Mouse (Mus musculus): ENCODE measurements around the gene Gadd45gip1. TPM values are rescaled to one million over a fixed set of nuclear protein-coding genes. Genes with fewer than 3 reads are reported as not detected.
"Not testable (repeated sequence)": the region's sequence is repeated elsewhere in the genome, so short reads cannot be mapped to it uniquely, and the experiment has no call there.

Gene Gadd45gip1
- polyA plus RNA-seq, 1 experiment = 50.5 TPM

- 14% methylated on average over 9 of the region's 9 CpGs for WGBS
- no peak overlapping the region for H3K4me3 ChIP-seq (ENCODE audit: low read depth, low read length)
- peaks cover 5% of the 10 kb centered on the region; the same call in 1 of the 2 replicates for H3K27me3 ChIP-seq (ENCODE audit: control insufficient read depth, insufficient read depth, low read length)
- no peak overlapping the region for H3K27ac ChIP-seq (ENCODE audit: insufficient read depth, low read depth, low read length)
- TF ChIP-seq POLR2A (IDR thresholded peaks at IDR 0.05; ENCODE audit: low read depth, low read length) = no peak
- TF ChIP-seq CTCF (IDR thresholded peaks at IDR 0.05; ENCODE audit: extremely low read depth, insufficient read length, insufficient replicate concordance, low read depth, low read length) = peak; percentile 92; the same call in 1 of the 2 replicates
- no peaks in the 10 kb centered on the region for H3K36me3 ChIP-seq (ENCODE audit: control insufficient read depth, insufficient read depth, low read length)
- H3K4me1 ChIP-seq (ENCODE audit: control insufficient read depth, insufficient read depth, insufficient read length, low read length) = no peaks in the 10 kb centered on the region; the same call in 1 of the 2 replicates
Measured at GRCm38 (mm10) chr8:84815547-84815946, 15.8 kb upstream of the Gadd45gip1 start.

DNA sequence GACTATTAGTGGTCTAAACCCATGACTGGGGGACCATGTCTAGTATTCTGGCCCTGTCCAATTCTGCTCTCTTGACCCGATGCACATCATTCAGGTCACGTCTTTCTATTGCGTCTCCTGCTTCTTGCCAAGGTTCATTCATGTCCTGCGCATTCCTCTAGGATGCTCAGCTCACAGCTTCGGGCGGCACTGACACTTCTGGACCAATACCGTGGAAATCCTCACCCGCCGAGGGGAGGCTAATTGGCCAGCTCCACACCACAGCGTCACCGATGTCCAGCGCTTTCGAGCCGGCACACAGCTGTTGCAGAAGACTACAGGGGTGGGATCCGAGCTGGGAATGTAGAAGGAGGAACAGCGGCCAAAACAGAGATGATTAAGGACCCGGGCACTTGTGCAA is 15.2 kb upstream of the Gadd45gip1 start:
- WGBS = 81% methylated on average over 17 of the region's 17 CpGs
- Histone ChIP-seq H3K36me3 (ENCODE audit: control insufficient read depth, insufficient read depth, low read length) (no peaks in the 10 kb centered on the region), H3K27ac (ENCODE audit: insufficient read depth, low read depth, low read length) (no peak overlapping the region), H3K4me3 (ENCODE audit: low read depth, low read length) (no peak overlapping the region), H3K27me3 (ENCODE audit: control insufficient read depth, insufficient read depth, low read length) (peaks cover 3% of the 10 kb centered on the region; the same call in 1 of the 2 replicates), H3K4me1 (ENCODE audit: control insufficient read depth, insufficient read depth, insufficient read length, low read length) (no peaks in the 10 kb centered on the region; the same call in 1 of the 2 replicates)
- TF ChIP-seq CTCF (IDR thresholded peaks at IDR 0.05; ENCODE audit: extremely low read depth, insufficient read length, insufficient replicate concordance, low read depth, low read length) (no peak), POLR2A (IDR thresholded peaks at IDR 0.05; ENCODE audit: low read depth, low read length) (no peak)

DNA sequence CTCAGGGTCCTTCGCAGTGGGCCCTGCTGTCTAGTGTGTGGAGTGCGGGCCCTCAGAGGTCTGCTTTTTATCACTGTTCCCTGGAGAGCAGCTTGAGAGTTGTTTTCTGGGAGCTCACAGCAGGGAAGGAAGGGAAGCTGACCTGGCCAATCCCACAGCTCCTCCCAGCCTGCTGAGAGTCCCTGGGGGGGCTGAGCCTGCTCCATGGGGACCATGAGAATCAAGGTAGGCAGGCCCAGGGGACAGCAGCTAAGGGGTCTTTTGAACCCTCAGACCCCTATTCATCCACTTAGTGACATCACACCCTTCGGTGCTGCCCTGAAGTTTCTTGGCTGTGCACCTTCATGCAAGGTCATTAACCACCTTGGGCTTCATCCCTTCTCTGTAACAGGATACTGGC is 8.6 kb upstream of the Gadd45gip1 start, which contains the start of gene Dand5:
Dand5 (minus strand) TSS at position 101 of the 400 bp plus-strand sequence.
- TF ChIP-seq CTCF (IDR thresholded peaks at IDR 0.05; ENCODE audit: extremely low read depth, insufficient read length, insufficient replicate concordance, low read depth, low read length) (no peak), POLR2A (IDR thresholded peaks at IDR 0.05; ENCODE audit: low read depth, low read length) (no peak)
- Histone ChIP-seq H3K36me3 (ENCODE audit: control insufficient read depth, insufficient read depth, low read length) (no peaks in the 10 kb centered on the region), H3K4me1 (ENCODE audit: control insufficient read depth, insufficient read depth, insufficient read length, low read length) (peaks cover 4% of the 10 kb centered on the region), H3K27me3 (ENCODE audit: control insufficient read depth, insufficient read depth, low read length) (no peaks in the 10 kb centered on the region), H3K27ac (ENCODE audit: insufficient read depth, low read depth, low read length) (no peak within 1 kb of the TSS), H3K4me3 (ENCODE audit: low read depth, low read length) (no peak within 1 kb of the TSS)
- 76% methylated on average over 3 of the region's 3 CpGs for WGBS

DNA sequence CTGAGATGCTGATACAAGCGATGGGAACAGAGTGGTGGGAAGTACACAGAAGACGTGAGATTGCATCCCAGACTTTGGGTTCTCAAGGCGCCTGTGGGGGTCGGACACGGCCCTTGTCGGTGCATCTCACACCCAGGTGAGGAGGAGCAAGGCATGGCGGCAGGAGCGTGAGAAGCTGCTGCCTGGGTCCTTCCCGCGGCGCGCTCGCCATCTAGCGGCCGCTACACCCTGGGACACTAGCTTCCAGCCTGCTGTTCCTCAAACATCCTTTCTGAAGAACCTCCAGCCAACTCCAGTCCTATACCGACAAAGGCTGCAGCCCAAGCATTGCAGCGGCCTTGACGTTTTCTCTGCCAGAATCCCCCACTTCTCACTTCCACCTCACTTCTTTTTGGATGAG is 7.7 kb upstream of the Gadd45gip1 start:
- no peak overlapping the region for H3K27ac ChIP-seq (ENCODE audit: insufficient read depth, low read depth, low read length)
- WGBS = 1% methylated on average over 18 of the region's 18 CpGs
- TF ChIP-seq CTCF (IDR thresholded peaks at IDR 0.05; ENCODE audit: extremely low read depth, insufficient read length, insufficient replicate concordance, low read depth, low read length) = peak; percentile 79
- TF ChIP-seq POLR2A (IDR thresholded peaks at IDR 0.05; ENCODE audit: low read depth, low read length) = no peak
- H3K36me3 ChIP-seq (ENCODE audit: control insufficient read depth, insufficient read depth, low read length) = no peaks in the 10 kb centered on the region
- H3K4me3 ChIP-seq (ENCODE audit: low read depth, low read length) = no peak overlapping the region
- no peaks in the 10 kb centered on the region for H3K27me3 ChIP-seq (ENCODE audit: control insufficient read depth, insufficient read depth, low read length)
- peaks cover 4% of the 10 kb centered on the region for H3K4me1 ChIP-seq (ENCODE audit: control insufficient read depth, insufficient read depth, insufficient read length, low read length)

DNA sequence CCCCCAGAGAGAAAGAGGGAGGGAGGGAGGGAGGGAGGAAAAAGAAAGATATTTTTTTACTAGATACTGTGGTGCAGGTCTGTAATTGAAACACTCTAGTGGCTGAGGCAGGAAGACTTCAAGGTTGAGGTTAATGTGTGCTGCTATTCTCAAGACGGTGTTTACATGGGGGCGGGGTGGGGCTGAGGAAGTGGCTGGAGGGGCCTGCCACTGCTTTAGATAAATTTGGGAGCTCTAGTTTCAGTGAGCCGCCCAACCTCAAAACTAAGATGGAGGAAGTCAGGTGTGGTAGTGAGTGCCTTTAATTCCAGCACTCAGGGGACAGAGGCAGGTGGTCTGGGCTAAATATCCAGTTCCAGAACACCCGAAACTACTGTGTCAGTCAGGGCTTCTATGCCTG is 5.7 kb upstream of the Gadd45gip1 start:
- H3K4me1 ChIP-seq (ENCODE audit: control insufficient read depth, insufficient read depth, insufficient read length, low read length) = peaks cover 4% of the 10 kb centered on the region
- WGBS = 57% methylated on average over 4 of the region's 4 CpGs
- no peak overlapping the region for H3K4me3 ChIP-seq (ENCODE audit: low read depth, low read length)
- H3K27me3 ChIP-seq (ENCODE audit: control insufficient read depth, insufficient read depth, low read length) = no peaks in the 10 kb centered on the region
- TF ChIP-seq POLR2A (IDR thresholded peaks at IDR 0.05; ENCODE audit: low read depth, low read length) (no peak), CTCF (IDR thresholded peaks at IDR 0.05; ENCODE audit: extremely low read depth, insufficient read length, insufficient replicate concordance, low read depth, low read length) (no peak)
- peak overlapping the region; percentile 31; the same call in 1 of the 2 replicates for H3K27ac ChIP-seq (ENCODE audit: insufficient read depth, low read depth, low read length)
- H3K36me3 ChIP-seq (ENCODE audit: control insufficient read depth, insufficient read depth, low read length) = no peaks in the 10 kb centered on the region

GRCm38 (mm10) chr8:84826518-84826917 is 4.8 kb upstream of the Gadd45gip1 start:
- H3K36me3 ChIP-seq (ENCODE audit: control insufficient read depth, insufficient read depth, low read length); H3K4me1 ChIP-seq (ENCODE audit: control insufficient read depth, insufficient read depth, insufficient read length, low read length); H3K27ac ChIP-seq (ENCODE audit: insufficient read depth, low read depth, low read length); H3K27me3 ChIP-seq (ENCODE audit: control insufficient read depth, insufficient read depth, low read length); H3K4me3 ChIP-seq (ENCODE audit: low read depth, low read length): not testable (repeated sequence)
- WGBS = 77% methylated on average over 2 of the region's 2 CpGs

DNA sequence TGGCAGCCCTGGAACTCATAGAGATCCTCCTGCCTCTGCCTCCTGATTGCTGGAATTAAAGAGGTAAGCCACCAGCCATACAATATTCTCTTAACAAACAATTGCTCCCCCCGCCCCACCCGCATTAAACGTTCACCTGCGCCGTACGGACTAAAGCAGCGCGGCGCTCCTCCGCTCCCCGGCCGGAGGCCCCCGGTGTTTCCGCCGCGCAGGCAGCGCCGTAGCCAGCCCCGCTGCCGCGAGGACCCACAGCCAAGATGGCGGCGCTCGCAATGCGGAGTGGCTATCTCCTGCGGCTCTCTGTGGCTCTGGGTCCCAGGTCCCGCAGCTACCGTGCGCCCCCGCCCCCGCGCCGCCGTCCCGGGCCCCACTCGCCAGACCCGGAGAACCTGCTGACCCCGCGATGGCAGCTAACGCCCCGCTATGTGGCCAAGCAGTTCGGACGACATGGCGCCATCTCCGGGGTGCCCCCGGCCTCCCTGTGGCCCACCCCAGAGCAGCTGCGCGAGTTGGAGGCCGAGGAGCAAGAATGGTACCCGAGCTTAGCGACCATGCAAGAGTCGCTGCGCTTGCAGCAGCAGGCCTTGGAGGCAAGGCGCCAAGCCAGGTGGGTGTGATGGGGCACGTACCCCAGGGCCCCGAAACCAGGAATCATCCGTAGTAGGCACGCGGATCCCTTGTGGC is 854 bp downstream of the Gadd45gip1 start:
- no peaks in the 10 kb centered on the region for H3K27me3 ChIP-seq (ENCODE audit: control insufficient read depth, insufficient read depth, low read length)
- TF ChIP-seq CTCF (IDR thresholded peaks at IDR 0.05; ENCODE audit: extremely low read depth, insufficient read length, insufficient replicate concordance, low read depth, low read length) = no peak
- TF ChIP-seq POLR2A (IDR thresholded peaks at IDR 0.05; ENCODE audit: low read depth, low read length) = peak; percentile 80; the same call in 1 of the 2 replicates
- peaks cover 29% of the 10 kb centered on the region for H3K36me3 ChIP-seq (ENCODE audit: control insufficient read depth, insufficient read depth, low read length)
- WGBS = 1% methylated on average over 59 of the region's 59 CpGs
- peak overlapping the region; percentile 67 for H3K27ac ChIP-seq (ENCODE audit: insufficient read depth, low read depth, low read length)
- peak overlapping the region; percentile 99 for H3K4me3 ChIP-seq (ENCODE audit: low read depth, low read length)
- peaks cover 3% of the 10 kb centered on the region; the same call in 1 of the 2 replicates for H3K4me1 ChIP-seq (ENCODE audit: control insufficient read depth, insufficient read depth, insufficient read length, low read length)
